Mouse (Mus musculus) heart, embryonic 10.5 days (tissue): ENCODE measurements around the gene Pttg1ip. TPM values are rescaled to one million over a fixed set of nuclear protein-coding genes. Genes with fewer than 3 reads are reported as not detected.

ENCODE experiments used
- DNase-seq: peaks from one replicate; pipeline ENCODE4 v3.0.0-alpha.2; 2017; ENCODE audit warnings: low spot score
- H3K27ac ChIP-seq: fragments of 300-500 bp; sonication (generic); 2 replicates; pipeline ENCODE4 v1.5.1; 2016; ENCODE audit warnings: mild to moderate bottlenecking
- H3K27me3 ChIP-seq: fragments of 300-500 bp; sonication (generic); 2 replicates; pipeline ENCODE4 v1.6.1; 2016; ENCODE audit warnings: mild to moderate bottlenecking; ENCODE audit not compliant: poor library complexity, insufficient read depth, severe bottlenecking
- H3K36me3 ChIP-seq: fragments of 300-500 bp; sonication (generic); 2 replicates; pipeline ENCODE4 v1.6.1; 2016; ENCODE audit warnings: mild to moderate bottlenecking, moderate library complexity
- H3K4me1 ChIP-seq: fragments of 300-500 bp; sonication (generic); 2 replicates; pipeline ENCODE4 v1.6.1; 2016; ENCODE audit warnings: mild to moderate bottlenecking
- H3K4me3 ChIP-seq: fragments of 300-500 bp; sonication (generic); 2 replicates; pipeline ENCODE4 v1.5.1; 2016; ENCODE audit warnings: mild to moderate bottlenecking, moderate library complexity
- H3K9me3 ChIP-seq: fragments of 300-500 bp; sonication (generic); 2 replicates; pipeline ENCODE4 v1.6.1; 2016; ENCODE audit warnings: mild to moderate bottlenecking, moderate library complexity
- WGBS: fragments of 180-500 bp; shearing (Covaris S2); methylation state at CpG from one replicate; pipeline ENCODE4 v1.1.7; 2016; 5-methylcytosine and 5-hydroxymethylcytosine counted together
- polyA plus RNA-seq: library from polyadenylated mRNA; unstranded; fragments of >200 nt; fragmentation: Nextera tagmentation; extraction: Ambion mirVana; gene quantifications from 2 replicates; pipeline ENCODE4 v1.2.1, GENCODE M21; 2016

Pttg1ip gene
- polyA plus RNA-seq = 94.9 and 97.0 TPM in 2 replicates

- H3K27me3 ChIP-seq = no peaks in the 10 kb centered on the region
- WGBS = under 1% methylated on average over 64 of the region's 64 CpGs
- peak; percentile 97 for DNase-seq
- peaks cover 10% of the 10 kb centered on the region; the same call in 1 of the 2 replicates for H3K36me3 ChIP-seq
- peak within 1 kb of the TSS; percentile 77 for H3K4me3 ChIP-seq
- H3K27ac ChIP-seq = peak within 1 kb of the TSS; percentile 93
- no peaks in the 10 kb centered on the region for H3K9me3 ChIP-seq
- H3K4me1 ChIP-seq = peaks cover 46% of the 10 kb centered on the region
These were observed at the start of gene Pttg1ip for GRCm38 (mm10) chr10:77581408-77582284. Pttg1ip (plus strand) TSS chr10:77581720.

- Histone ChIP-seq H3K9me3 (no peaks in the 10 kb centered on the region), H3K27ac (no peak overlapping the region), H3K27me3 (no peaks in the 10 kb centered on the region), H3K4me1 (peaks cover 34% of the 10 kb centered on the region), H3K36me3 (no peaks in the 10 kb centered on the region), H3K4me3 (no peak overlapping the region)
- WGBS = 72% methylated on average over 1 of the region's 1 CpGs
- no peak for DNase-seq
These were observed 49.5 kb upstream of the Pttg1ip start for GRCm38 (mm10) chr10:77532020-77532413.

- Histone ChIP-seq H3K4me1 (peaks cover 15% of the 10 kb centered on the region), H3K27ac (no peak overlapping the region), H3K9me3 (no peaks in the 10 kb centered on the region), H3K4me3 (no peak overlapping the region), H3K36me3 (no peaks in the 10 kb centered on the region), H3K27me3 (no peaks in the 10 kb centered on the region)
- DNase-seq = no peak
- 77% methylated on average over 8 of the region's 8 CpGs for WGBS
These were observed 44.8 kb upstream of the Pttg1ip start for GRCm38 (mm10) chr10:77536727-77537126.

- H3K9me3 ChIP-seq = no peaks in the 10 kb centered on the region
- no peak overlapping the region for H3K4me3 ChIP-seq
- no peak overlapping the region for H3K27ac ChIP-seq
- H3K27me3 ChIP-seq = no peaks in the 10 kb centered on the region
- peaks cover 19% of the 10 kb centered on the region for H3K4me1 ChIP-seq
- H3K36me3 ChIP-seq = no peaks in the 10 kb centered on the region
- WGBS = 82% methylated on average over 11 of the region's 11 CpGs
- no peak for DNase-seq
These were observed 44.0 kb upstream of the Pttg1ip start for GRCm38 (mm10) chr10:77537215-77538209.

GRCm38 (mm10) chr10:77539320-77539945 lies 42.1 kb upstream of the Pttg1ip start:
- no peaks in the 10 kb centered on the region for H3K36me3 ChIP-seq
- H3K4me3 ChIP-seq = no peak overlapping the region
- no peaks in the 10 kb centered on the region for H3K27me3 ChIP-seq
- DNase-seq = no peak
- no peak overlapping the region for H3K27ac ChIP-seq
- H3K4me1 ChIP-seq = peaks cover 8% of the 10 kb centered on the region
- WGBS = 74% methylated on average over 7 of the region's 7 CpGs
- H3K9me3 ChIP-seq = no peaks in the 10 kb centered on the region

- no peaks in the 10 kb centered on the region for H3K9me3 ChIP-seq
- DNase-seq = no peak
- H3K27ac ChIP-seq = no peak overlapping the region
- WGBS = 81% methylated on average over 4 of the region's 4 CpGs
- H3K4me3 ChIP-seq = no peak overlapping the region
- H3K4me1 ChIP-seq = peaks cover 8% of the 10 kb centered on the region; the same call in 1 of the 2 replicates
- H3K27me3 ChIP-seq = no peaks in the 10 kb centered on the region
- no peaks in the 10 kb centered on the region for H3K36me3 ChIP-seq
These were observed 40.9 kb upstream of the Pttg1ip start for GRCm38 (mm10) chr10:77540576-77541102.

GRCm38 (mm10) chr10:77541864-77542666 lies 39.5 kb upstream of the Pttg1ip start:
- DNase-seq = no peak
- H3K27ac ChIP-seq = no peak overlapping the region
- H3K4me3 ChIP-seq = no peak overlapping the region
- WGBS = 70% methylated on average over 10 of the region's 10 CpGs
- peaks cover 8% of the 10 kb centered on the region; the same call in 1 of the 2 replicates for H3K4me1 ChIP-seq
- no peaks in the 10 kb centered on the region for H3K27me3 ChIP-seq
- no peaks in the 10 kb centered on the region for H3K36me3 ChIP-seq
- no peaks in the 10 kb centered on the region for H3K9me3 ChIP-seq

- H3K4me1 ChIP-seq = peaks cover 8% of the 10 kb centered on the region; the same call in 1 of the 2 replicates
- H3K27me3 ChIP-seq = no peaks in the 10 kb centered on the region
- no peaks in the 10 kb centered on the region for H3K9me3 ChIP-seq
- 38% methylated on average over 7 of the region's 7 CpGs for WGBS
- DNase-seq = no peak
- H3K27ac ChIP-seq = no peak overlapping the region
- no peaks in the 10 kb centered on the region for H3K36me3 ChIP-seq
- H3K4me3 ChIP-seq = no peak overlapping the region
These were observed 38.3 kb upstream of the Pttg1ip start for GRCm38 (mm10) chr10:77543226-77543625.

- H3K36me3 ChIP-seq = no peaks in the 10 kb centered on the region
- H3K4me3 ChIP-seq = no peak overlapping the region
- DNase-seq = no peak
- peaks cover 18% of the 10 kb centered on the region; the same call in 1 of the 2 replicates for H3K4me1 ChIP-seq
- 76% methylated on average over 5 of the region's 5 CpGs for WGBS
- H3K27ac ChIP-seq = no peak overlapping the region
- H3K9me3 ChIP-seq = no peaks in the 10 kb centered on the region
- H3K27me3 ChIP-seq = no peaks in the 10 kb centered on the region
These were observed 36.6 kb upstream of the Pttg1ip start for GRCm38 (mm10) chr10:77544916-77545315.

- no peak overlapping the region for H3K27ac ChIP-seq
- no peaks in the 10 kb centered on the region; the same call in 1 of the 2 replicates for H3K27me3 ChIP-seq
- H3K4me3 ChIP-seq = no peak overlapping the region
- H3K4me1 ChIP-seq = 0 out of 2 replicates have a peak, but pooled peaks cover 10% of the 10 kb centered on the region
- no peaks in the 10 kb centered on the region for H3K36me3 ChIP-seq
- H3K9me3 ChIP-seq = no peaks in the 10 kb centered on the region
- no peak for DNase-seq
- WGBS = 82% methylated on average over 10 of the region's 10 CpGs
These were observed 32.9 kb upstream of the Pttg1ip start for GRCm38 (mm10) chr10:77548576-77548975.

- no peaks in the 10 kb centered on the region for H3K9me3 ChIP-seq
- H3K27me3 ChIP-seq = no peaks in the 10 kb centered on the region; the same call in 1 of the 2 replicates
- H3K4me1 ChIP-seq = 0 out of 2 replicates have a peak, but pooled peaks cover 10% of the 10 kb centered on the region
- WGBS = 72% methylated on average over 11 of the region's 11 CpGs
- no peak for DNase-seq
- H3K27ac ChIP-seq = no peak overlapping the region
- H3K4me3 ChIP-seq = no peak overlapping the region
- H3K36me3 ChIP-seq = no peaks in the 10 kb centered on the region
These were observed 30.6 kb upstream of the Pttg1ip start for GRCm38 (mm10) chr10:77550874-77551273.
